Mouse (Mus musculus) kidney, adult 18-20 months (tissue): ENCODE data around the gene Vasn.

Source experiments
- DNase-seq: peaks from one replicate; pipeline ENCODE4 v3.0.0; 2021

The Vasn gene

DNA sequence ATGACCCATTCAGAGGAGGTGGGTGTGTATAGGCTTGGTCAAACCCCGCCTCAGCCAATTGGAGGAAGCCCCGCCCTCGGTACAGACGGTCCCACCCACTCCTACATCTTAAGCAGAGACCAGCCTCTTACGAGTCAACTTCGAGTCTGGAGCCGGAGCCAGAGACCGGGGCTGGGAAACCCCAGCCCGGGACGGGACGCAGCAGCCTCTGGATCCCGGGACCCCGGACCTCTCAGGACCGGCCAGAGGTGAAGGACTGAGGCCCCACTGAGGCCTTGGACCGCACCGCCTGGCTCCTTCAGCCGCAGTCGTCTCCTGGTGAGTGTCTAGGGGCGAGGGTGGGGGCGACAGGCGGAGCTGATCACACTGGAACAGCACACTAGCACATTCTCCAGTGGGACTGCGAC is at the start of gene Vasn, which contains the start of gene Dnaja3:
Vasn (plus strand) TSS at position 111 of the 407 bp plus-strand sequence.
Dnaja3 (plus strand) TSS at position 159 of the 407 bp plus-strand sequence.
- peak; percentile 93 for DNase-seq

DNA sequence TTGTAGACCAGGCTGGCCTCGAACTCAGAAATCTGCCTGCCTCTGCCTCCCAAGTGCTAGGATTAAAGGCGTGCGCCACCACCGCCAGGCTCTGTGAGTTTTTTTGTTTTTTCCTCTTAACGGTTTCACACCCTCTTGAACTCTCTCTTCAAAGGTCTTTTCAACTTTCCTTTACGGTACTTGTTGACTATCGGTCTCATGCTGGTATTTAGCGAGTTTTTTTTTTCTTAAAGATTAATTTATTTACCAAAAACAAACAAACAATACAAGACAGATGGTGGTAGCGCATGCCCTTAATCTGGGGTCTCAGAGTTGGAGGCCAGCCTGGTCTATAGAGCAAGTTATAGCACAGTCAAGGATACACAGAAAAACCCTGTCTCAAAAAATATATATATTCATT is 49.5 kb upstream of the Vasn start:
- no peak for DNase-seq

DNA sequence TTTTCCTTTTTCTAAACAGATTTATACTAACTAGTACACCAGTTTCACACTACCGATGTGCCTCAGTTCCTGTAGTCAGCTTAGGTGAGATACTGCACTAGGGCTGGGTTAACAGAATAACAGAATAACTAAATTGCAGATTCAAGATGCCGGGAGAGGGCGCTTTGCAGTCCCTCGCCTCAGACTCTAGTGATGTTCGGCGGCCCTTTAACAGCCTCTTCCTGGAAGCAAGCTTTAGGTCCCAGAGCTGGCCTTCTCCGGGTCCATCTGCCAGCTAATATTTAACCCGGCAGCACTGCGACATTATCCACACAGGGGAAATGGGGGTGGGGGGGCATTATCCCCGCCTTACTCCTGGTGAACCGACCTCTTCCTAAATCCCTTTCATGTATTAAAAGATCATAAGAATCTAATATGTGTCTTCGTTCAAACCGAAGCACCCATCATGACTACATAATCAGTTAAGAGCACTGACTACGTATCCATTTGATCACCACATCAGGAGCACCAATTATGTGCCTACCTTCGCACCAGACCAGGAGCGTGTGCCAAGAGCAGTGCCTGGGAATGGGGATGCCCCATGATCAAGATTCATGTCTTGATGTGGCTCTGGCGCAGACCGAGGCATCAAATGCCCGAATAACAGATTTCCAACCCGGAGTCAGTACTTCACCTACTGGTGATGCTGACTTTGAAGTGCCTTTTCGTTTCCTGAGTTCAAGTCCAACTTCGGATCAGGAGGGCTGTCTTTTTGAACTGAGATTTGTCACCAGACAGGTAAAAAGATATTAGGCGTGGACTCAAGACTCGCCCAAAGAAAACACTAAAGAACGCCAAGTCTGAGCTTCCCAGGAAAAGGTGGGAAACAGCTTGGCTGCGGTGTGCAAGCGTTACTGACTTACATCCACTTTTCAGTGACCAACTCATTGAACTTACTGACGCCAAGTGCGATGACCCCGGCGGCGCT is 46.5 kb upstream of the Vasn start:
- DNase-seq = peak; percentile 81

DNA sequence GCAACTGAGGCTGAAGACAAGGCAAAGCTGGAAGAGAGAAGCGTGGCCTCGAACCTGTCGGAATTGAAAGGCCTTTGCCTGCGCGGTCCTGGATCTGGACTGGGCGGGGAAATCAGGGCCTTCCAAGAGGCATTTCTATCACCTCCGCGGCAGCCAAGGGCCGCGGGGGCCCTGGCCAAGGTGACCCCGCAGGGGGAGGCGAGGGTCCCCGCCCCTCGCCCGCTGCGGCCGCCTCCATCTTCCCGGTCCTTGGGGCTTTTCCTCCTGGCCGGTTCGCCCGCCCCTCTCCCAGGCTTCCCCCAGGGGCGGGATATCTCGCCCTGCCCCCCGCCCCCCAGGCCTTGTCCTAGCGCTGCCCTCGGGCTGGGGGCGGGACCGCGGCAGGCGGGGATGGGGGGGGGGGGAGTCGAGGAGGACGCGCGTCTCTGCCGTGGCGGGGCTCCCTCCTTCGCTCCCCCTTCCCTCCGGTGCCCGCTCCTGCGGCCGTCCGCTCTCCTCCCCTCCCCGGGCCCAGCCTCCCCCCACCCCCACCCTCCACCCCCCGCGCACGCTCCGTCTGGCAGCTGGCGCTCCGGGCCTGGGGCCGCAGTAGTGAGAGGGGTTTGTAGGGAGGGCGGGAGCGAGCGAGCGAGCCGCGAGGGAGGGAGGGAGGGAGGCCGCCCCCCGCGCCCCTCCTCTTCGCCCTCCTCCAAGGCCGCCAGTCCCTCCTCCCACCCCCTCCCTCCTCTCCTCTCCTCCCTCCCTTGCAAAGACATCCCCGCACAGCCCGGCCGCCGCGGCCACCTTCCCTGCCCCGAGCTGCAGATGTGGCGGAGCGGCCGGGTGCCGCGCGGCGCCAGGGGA is 45.5 kb upstream of the Vasn start, which contains the start of gene Glis2:
Glis2 (plus strand) TSS at position 743 of the 843 bp plus-strand sequence.
- DNase-seq = peak; percentile 81

DNA sequence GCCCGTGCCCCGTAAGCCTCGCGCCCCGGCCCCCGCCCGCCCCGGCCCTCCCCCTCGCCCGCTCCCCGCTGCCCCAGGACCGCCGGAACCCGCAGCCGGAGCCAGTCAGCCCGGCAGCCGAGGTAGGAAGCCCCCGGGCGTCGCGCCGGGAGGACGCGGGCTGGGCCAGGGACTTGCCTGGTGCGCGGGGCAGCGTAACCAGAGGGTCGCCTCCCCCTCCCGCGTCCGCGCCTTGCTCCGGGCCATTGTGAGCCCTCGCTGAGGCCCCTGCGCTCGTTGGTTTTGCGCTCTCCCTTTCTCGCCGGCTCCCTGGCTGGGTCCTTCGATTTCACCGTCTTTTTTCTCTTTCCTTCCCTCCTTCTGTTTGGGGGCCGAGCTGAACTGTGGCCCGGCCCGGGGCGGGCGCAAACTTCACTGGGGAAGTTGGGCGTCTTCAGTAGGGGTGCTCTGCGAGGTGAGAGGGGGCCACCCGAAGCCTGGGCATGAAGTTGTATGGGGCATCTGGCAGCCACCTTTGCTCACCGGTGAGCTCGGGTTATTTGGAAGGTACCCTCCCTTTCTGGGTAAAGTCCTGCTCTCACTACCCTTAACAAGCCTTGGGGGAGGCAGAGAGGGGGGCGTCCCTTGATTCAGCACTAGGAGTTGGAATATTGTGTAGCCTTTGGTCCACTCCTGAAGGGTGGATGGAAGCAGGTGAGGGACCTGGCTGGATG is 44.8 kb upstream of the Vasn start:
- no peak for DNase-seq

DNA sequence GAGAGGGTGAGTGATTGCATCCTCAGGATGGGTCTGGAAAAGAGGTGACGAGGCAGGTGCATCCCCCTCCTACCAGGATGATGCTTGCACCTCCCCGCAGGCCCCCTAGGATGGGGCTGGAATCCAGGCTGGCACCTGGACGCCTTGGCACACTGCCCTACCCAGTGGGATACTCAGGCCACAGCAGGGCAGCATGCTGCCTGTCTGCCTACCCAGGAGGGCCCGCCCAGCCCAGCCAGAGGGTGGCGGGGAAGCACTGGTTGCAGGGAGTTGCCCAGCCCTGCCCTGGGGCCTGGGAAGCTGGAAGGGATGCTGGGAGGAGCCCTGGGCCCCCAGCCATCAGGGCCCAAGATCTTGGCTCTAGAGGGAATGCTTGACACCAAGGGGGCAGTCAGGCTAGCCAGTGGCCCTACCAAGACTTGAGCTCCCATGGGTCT is 44.2 kb upstream of the Vasn start:
- peak; percentile 84 for DNase-seq

DNA sequence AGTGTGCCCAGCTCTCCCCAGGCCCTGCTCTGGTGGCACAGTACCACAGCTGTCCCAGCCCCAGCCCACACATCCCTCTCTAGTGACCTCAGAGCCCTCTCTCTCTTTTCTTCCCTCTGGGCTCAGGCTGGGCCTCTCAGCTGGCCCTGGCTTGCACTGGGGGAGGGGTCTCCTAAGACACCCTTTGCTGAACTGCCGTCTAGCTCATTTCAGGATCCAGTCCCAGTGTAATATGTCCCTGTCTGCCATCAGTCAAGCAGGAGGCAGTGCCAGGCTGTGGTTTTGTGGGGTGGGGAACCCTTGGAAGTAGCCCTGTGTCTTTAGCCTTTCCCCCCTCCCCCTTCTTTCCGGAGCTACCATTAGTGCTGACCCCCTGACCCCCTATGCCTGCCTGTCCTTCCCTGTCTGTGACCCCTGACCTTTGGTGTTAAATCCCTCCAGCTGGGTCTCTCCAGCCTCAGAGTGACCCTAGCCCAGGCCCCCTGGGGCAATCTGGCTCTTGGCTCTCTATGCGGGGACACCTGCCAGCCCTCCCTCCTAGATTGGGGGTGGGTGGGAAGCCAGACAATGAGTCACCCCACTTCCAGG is 43.5 kb upstream of the Vasn start:
- DNase-seq = no peak

DNA sequence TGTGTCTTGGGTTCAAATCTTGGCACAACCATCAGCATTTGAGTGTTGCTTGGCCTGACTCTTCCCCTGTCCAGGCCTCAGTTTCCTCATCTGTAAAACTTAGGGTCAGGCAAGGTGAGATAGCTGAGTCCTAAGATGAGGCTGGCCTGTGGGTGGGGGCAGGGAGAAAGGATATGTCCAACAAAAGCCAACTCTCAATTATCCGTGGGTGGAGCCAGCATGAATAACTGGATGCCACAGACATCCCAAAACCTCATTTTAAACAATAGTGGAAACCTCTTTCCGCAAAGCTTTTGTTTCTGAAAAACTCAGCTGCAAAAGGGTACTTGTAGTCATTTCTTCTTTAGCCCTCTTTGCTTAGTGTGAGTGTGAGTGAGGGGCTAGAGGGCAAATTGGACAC is 42.9 kb upstream of the Vasn start:
- DNase-seq = no peak

DNA sequence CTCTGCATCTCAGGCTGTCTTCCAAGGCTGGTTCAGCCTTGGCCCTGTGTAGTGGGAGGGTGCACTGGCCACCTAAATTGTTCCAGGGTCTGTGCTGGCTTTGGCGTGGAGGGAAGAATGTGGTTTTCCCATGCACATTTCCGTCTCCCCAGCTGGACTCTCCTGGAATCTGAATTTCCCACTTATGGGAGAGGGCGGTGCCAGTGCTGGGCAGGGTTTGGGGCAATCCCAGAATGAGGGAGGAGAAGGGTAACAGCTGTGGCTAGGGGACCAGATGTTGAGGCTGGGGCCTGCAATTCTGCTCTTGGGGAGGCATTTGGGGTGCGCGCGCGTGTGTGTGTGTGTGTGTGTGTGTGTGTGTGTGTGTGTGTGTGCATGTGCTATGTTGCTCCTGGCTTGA is 42.4 kb upstream of the Vasn start:
- DNase-seq = peak; percentile 18

DNA sequence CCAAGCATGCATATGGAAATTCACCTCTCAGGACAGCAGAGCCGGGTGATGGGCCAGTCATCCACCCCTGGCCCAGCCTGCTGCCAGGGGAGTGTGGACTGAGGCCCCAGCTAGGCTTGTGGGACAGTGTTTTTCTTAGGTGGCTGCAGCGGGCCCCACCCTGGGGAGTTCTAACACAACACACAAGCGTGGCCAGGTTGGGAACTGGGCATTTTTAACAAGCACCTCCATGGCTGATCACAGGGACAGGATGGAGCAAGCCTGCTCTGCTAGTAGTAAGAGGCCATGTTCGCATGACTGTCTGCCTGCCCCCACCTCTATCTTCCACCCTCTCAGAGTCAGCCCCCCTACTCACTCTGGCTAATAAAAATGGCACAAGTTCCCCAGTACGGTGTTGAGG is 41.7 kb upstream of the Vasn start:
- peak; percentile 8 for DNase-seq

DNA sequence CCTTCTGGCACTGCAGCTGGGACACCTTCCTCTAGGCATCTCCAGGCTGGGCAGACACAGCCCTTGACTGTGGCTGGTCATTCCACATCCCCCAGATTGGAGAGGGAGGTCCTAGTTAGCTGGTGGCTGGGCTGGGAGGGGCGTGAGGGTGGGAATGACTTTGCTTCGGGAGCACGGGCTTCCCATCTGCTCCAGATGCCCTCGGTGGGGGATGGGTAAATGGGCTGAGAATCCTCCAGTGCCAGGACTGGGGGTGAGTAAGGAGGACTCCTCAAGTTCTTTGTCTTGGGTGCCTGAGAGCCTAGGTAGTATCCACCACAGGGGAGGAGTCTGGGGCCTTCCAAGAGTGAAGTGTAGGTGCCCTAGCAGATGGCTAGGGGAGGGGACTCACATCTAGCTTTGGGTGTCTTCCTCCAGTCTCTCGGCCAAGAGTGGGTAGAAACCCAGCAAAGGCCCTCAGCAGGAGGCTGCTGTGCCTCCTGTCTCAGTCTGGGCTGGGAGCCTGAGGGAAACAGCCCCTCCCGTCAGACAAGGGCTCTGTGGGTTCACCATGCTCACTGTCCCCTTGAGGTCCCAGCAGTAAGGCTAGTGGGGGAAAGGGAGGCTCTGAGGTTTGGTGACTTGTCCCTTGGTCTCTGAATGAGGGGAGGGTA is 40.7 kb upstream of the Vasn start:
- peak; percentile 36 for DNase-seq

DNA sequence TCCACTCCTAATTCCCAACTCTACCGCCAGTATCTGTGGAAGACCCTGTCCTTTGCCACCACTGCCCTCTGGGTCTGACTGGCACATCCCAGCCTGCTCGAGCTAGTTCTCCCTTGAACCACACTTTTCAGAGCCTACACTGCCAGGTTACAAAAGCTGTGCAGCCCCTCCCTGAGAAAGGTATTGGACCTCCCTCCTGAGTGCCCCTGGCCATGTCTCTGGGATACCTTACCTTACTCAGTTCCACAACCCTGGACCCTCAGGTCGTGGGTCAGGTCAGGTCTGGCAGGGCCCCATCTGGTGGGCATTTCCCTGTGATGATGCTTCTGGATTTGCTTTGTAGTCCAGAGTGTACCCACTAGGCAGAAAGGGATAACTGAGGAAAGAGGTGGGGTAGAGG is 40.1 kb upstream of the Vasn start:
- DNase-seq = no peak

DNA sequence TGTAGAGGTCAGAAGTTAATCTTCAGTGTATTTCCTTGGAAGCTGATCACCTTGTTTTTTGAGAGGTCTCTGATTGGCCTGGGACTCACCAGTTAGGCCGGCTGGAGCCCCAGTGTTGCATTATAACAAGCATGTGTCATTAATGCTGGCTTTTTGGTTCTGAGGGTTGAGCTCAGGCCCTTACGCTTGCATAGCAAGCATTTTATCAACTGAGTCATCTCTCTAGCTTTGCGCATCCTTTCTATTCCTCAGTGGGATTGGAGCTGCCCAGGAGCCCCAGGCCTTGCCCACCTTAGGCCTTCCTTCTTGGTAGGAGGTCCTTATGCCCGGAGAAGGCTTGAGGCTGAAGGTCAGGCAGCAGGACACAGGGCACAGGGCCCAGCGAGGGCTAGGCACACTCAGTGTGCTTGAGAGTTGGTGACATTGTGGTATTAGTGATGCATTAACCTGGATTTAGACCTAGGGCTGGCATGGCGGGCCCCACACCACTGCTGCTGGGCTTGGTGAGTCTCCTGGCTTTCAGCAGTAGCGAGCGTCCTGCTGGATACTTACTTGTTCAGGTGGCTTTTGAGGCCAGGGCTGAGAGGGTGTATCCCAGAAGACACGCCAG is 38.9 kb upstream of the Vasn start:
- DNase-seq = peak; percentile 83

DNA sequence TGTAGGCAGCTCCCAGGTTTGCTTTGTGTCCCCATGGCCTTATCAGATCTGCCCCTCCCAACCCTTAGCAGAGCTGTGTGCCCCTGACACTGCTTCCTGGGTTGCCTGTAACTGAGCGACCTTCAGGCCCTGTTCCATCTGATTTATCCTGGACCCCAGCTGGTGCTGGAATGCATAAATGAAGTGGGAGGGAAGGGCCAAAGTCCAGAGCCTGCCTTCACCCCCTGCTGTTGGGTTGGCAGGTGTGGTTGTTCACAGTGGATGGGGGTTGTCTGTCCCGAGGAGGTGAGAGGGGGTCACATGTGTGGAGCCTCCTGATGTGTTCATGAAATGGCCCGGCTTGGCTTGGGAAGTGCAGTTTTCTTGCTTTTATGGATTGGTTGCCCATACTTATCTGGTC is 37.6 kb upstream of the Vasn start:
- peak; percentile 88 for DNase-seq

DNA sequence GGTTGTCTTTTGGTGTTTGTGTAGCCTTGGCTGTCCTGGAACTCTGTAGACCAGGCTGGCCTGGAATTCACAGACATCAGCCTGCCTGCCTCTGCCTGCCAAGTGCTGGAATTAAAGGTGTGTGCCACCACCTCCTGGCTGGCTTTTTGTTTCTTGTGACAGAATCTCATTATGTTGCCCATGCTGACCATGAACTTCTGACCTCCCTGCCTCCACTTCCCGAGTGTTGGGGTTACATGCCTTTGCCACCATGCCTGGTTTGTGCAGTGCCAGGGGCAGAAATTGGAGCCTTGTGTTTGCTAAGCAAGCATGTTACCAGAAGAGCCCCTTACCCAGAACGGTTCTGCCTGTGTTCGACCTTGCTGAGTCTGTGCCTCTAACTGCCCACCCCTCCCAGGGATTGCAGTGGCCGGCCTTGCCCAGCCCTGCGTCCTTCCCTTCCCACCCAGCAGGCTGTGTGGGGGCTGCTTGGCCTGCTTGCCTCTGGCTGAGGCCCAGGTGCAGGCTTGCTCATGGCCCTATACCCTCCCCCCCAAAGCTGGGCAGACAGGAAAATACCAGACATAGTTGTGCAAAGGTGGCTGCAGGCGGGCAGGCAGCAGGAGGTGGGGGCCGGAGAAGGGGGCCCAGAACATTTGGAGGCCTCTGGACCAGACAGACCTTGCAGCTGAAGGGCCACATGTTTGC is 36.8 kb upstream of the Vasn start:
- DNase-seq = peak; percentile 78

DNA sequence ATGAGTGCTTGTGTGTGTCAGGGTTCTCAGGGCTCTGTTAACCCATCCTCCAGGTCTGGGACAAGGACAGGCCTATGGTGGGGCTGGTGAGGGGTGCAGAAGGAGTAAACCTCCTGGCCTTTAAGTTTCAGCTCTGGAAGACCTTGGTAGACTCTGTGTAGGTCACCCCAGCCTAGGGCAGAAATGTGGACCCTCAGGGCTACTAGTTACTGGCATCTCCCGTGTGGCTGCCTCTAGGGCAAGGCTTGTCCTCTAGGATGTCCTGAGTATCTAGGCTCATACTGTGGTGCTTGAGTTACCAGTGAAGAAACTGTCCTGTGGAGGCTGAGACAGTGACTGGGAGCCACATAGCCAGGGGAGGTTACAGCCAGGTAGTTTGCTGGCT is 36.3 kb upstream of the Vasn start:
- DNase-seq = no peak

DNA sequence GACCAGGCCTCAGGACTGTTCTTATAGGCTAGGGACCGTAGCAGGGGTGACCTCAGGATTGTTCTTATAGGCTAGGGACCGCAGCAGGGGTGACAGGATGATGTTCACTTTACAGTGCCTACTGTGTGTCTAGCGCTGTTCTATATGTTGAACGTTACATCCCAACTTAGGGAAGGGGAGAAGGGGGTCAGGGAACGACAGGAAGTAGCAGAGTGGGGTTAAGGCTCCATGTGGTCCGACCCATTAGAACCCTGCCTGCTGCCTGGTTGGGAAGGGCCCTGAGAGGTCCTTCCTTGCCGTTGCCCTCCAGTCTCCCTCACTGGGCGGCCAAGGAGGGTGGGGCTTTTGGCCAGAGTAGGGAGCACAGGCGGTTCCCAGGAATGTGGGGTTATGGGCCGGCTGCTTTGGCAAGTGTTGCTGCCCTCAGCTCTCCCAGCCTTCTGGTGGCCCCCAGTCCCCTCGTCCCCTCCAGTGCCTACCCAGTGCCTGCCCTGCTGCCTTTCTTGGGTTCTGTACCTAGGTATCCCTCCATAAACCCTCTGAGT is 35.4 kb upstream of the Vasn start:
- DNase-seq = peak; percentile 59

DNA sequence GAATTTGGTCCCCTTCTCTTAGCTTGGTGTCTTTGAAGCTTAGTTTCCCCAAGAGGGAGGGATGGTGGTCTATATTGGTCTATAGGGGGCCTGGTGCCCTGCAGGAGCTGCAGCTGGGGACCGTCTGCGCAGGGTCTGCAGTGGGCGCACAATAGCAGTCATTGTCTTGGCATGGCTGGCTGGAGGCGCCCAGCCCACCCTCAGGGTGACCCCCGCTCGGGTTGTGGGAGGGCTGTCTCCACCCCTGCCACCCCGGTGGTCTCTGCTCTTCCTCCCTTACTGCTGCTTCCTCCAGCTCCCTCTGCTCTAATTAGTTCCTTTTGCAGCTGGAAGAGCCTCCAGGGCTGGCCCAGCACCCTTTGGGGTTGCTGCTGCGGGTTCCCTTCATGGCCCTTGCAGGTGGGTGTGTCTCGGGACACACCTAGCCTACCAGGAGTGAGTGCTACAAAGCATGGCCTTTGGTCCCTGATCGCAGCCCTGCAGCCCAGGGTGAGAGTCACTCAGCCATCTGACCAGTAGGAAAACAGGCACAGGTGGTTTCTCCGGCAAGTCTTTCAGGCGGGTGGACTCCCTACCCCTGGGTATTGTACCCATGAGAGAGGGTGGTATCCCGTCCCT is 34.1 kb upstream of the Vasn start:
- peak; percentile 41 for DNase-seq

DNA sequence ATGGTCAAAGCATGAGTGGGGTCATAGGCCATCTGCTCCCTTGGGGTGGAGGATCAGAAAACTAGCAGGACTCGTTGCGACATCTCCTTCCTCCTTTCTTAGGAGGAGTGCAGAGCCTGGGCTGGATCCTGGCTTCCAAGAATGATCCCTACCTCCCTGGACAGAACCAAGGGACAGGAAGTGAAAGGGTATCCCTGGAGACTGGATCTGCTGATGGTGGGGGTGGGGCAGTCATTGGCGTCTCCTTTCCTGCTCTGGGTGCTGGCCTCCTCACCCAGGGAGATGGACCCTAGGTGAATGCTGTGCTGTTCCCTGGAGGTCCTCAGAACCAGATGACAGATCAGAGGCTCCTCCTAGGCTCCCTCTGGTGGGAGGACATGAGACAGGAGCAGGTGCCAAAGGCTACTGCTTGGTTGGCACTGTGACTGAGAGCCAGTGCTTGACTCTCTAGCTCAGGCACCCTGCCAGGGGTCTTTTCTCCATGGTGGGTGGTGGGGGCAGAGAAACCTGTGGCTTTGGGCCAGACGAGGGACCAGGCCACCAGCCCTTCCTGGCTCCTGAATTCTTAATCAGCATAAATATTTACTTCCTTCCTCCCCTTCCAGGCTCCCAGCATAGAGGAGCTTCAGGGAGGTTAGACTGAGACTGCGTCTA is 33.2 kb upstream of the Vasn start:
- peak; percentile 78 for DNase-seq
